Mouse (Mus musculus) CD8-positive naive resting alpha-beta T cell, adult 2 months (primary cell): ENCODE measurements at regions not wholly inside any gene's neighbourhood (a gene's known extent, or its start where the extent isn't known, plus 50 kb on each side); places are given as distances from the start of the nearest gene placed in this dataset.

ENCODE experiments used
- DNase-seq, 2 experiments: peaks; one replicate each; pipeline ENCODE4 v3.0.0; 2022; ENCODE audit warnings: low read depth in 2 of 2, low spot score in 2 of 2

DNA sequence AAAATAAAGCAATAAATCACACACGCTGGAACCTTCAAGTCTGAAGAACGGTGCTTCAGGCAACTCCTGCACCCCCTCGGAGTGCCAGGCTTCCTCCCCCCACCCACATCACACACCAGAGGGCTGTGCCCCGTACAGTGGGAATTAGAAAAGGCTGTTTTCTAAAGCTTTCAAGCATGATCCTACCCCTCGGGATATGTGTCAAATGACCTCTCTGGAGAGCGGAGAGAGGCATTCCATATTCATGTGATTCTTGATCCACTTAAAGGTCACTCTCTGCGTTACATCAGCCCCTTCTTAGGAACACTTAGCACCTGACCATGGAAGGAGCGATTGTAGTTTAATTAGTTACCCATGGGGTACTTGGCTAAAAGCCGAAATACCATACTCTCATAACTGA, 119.1 kb upstream of the Slc24a5 start:
- DNase-seq, result no peak

- DNase-seq, result no peak
Observed at GRCm38 (mm10) chr2:124952212-124952611, 115.7 kb upstream of the Slc24a5 start.

- no peak for DNase-seq
Observed at GRCm38 (mm10) chr2:124953015-124953414, 114.9 kb upstream of the Slc24a5 start.

DNA sequence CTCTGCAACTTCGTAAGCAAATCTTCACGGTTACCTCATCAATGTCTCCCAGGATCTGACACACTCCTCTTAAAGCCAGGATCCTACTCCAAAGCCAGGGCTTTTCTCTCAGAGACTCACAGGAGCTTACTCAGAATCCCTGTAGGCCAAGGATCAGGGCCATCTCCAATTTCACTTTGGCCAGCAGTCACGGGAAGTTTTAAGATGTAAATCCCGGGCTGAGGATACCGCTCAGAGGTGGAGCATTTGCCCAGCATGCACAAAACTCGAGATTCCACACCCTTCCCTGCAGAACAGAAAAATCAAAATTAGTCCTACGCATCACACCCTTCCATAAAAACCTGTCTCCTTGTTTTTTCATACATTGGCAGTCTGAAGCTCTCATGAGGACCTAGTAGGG, 112.1 kb upstream of the Slc24a5 start:
- no peak for DNase-seq

- DNase-seq, result no peak
Observed at GRCm38 (mm10) chr2:124959431-124959830, 108.5 kb upstream of the Slc24a5 start.

GRCm38 (mm10) chr2:124971826-124972749, 95.8 kb upstream of the Slc24a5 start:
- DNase-seq, result no peak

DNA sequence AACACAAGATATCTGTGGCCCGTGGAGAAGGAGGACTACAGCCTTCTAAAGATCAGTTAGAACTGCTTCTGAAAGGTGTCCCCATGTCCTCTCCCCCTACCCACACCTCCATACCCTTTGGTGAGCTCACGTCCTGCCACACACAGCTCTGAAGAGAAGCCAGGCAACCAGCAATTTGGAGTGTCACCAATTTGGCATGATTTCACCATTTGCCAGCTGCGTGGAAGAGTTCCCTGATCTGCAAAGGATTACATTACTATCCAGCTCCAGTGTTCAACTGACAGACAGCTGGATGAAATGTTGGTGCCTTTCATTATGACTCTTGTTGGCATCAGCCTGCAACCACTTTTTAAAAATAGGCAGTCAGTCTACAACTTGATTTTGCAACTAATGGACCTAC, 92.8 kb upstream of the Slc24a5 start:
- DNase-seq, result no peak

DNA sequence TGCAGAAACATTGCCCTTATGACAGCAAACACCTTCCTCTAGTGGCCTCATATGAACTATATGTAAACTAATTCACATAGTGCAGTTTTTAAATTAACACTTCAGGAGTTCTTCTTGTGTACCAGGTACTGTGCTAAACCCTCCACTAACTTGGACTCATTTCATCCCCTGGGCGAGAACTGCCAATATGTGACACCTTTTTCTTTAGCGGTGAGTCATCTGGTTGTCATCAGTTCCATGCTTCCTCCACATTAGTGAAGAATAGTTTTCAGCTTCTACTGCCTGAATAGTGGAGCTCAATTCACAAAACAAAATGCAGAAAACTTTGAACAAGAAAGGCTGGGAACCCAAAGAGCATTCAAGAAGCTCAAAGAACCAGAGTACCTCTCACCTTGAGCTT, 76.9 kb upstream of the Slc24a5 start:
- DNase-seq, result no peak

GRCm38 (mm10) chr2:125015007-125015406, 52.9 kb upstream of the Slc24a5 start:
- DNase-seq, result no peak

DNA sequence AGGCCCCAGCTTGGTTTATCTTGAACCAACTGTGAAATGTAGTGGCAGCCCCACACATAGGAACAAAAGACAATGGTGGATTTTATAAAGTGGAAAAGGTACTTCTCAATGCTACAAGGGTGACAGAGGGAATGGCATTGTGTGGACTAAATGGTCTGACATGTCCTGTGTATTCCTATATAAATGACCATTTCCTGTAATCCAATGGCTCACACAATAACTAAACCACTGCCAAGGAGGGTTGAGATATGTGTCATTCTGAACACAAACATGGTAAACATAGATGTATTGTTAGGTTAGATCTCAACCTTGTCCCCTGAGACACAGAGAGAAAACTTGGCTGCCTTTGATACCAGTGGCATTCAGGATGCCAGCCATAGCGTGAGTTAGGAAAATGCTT, 51.0 kb upstream of the Slc24a5 start:
- DNase-seq, result no peak
